Mouse (Mus musculus): ENCODE results near the gene Pik3ap1. TPM values are rescaled to one million over a fixed set of nuclear protein-coding genes. Genes with fewer than 3 reads are reported as not detected.
A peak's percentile ranks its signal among the peaks of the same experiment; 100 is the strongest.

Pik3ap1 gene
- polyA plus RNA-seq, 1 experiment from 2014 or later, result 2.0 TPM

- peak within 1 kb of the TSS; percentile 95 for H3K4me3 ChIP-seq (ENCODE audit: low read depth, low read length)
- H3K4me2 ChIP-seq (ENCODE audit: low read length), result peak within 1 kb of the TSS; percentile 87
- WGBS, result 0% methylated on average over 31 of the region's 98 CpGs
- H3K27ac ChIP-seq (ENCODE audit: low read length), result peak within 1 kb of the TSS; percentile 97
- peak; percentile 96 for ATAC-seq
- peak within 1 kb of the TSS; percentile 80 for H3K9ac ChIP-seq (ENCODE audit: low read depth, low read length)
- no peaks in the 10 kb centered on the region for H3K27me3 ChIP-seq (ENCODE audit: control insufficient read depth, insufficient read depth, low read depth, low read length)
- no peaks in the 10 kb centered on the region for H3K9me3 ChIP-seq (replicated peaks; ENCODE audit: control insufficient read depth, low read length, poor library complexity, severe bottlenecking)
- peaks cover 36% of the 10 kb centered on the region for H3K4me1 ChIP-seq (ENCODE audit: control insufficient read depth, insufficient read depth, low read length)
- no peaks in the 10 kb centered on the region for H3K36me3 ChIP-seq (ENCODE audit: control insufficient read depth, insufficient read depth, low read length)
Measured at GRCm38 (mm10) chr19:41263630-41264295, 121.1 kb downstream of the Pik3ap1 start, which contains the start of gene Tm9sf3. Gene Tm9sf3, minus strand, starts transcription at chr19:41263997.

- no peaks in the 10 kb centered on the region for H3K27me3 ChIP-seq (ENCODE audit: control insufficient read depth, insufficient read depth, low read depth, low read length)
- no peaks in the 10 kb centered on the region for H3K36me3 ChIP-seq (ENCODE audit: control insufficient read depth, insufficient read depth, low read length)
- H3K27ac ChIP-seq (ENCODE audit: low read length), result peak overlapping the region; percentile 97
- H3K4me3 ChIP-seq (ENCODE audit: low read depth, low read length), result peak overlapping the region; percentile 95
- peak overlapping the region; percentile 80 for H3K9ac ChIP-seq (ENCODE audit: low read depth, low read length)
- peak overlapping the region; percentile 87 for H3K4me2 ChIP-seq (ENCODE audit: low read length)
- peak; percentile 86 for ATAC-seq
- H3K9me3 ChIP-seq (replicated peaks; ENCODE audit: control insufficient read depth, low read length, poor library complexity, severe bottlenecking), result no peaks in the 10 kb centered on the region
- peaks cover 36% of the 10 kb centered on the region for H3K4me1 ChIP-seq (ENCODE audit: control insufficient read depth, insufficient read depth, low read length)
- 6% methylated on average over 51 of the region's 51 CpGs for WGBS
Measured at GRCm38 (mm10) chr19:41262712-41263629, 121.9 kb downstream of the Pik3ap1 start.

- H3K36me3 ChIP-seq (ENCODE audit: control insufficient read depth, insufficient read depth, low read length), result no peaks in the 10 kb centered on the region
- no peak for ATAC-seq
- WGBS, result 89% methylated on average over 3 of the region's 3 CpGs
- no peak overlapping the region for H3K27ac ChIP-seq (ENCODE audit: low read length)
- H3K4me3 ChIP-seq (ENCODE audit: low read depth, low read length), result no peak overlapping the region
- no peaks in the 10 kb centered on the region for H3K9me3 ChIP-seq (replicated peaks; ENCODE audit: control insufficient read depth, low read length, poor library complexity, severe bottlenecking)
- H3K27me3 ChIP-seq (ENCODE audit: control insufficient read depth, insufficient read depth, low read depth, low read length), result no peaks in the 10 kb centered on the region
- H3K9ac ChIP-seq (ENCODE audit: low read depth, low read length), result no peak overlapping the region
- H3K4me1 ChIP-seq (ENCODE audit: control insufficient read depth, insufficient read depth, low read length), result peaks cover 38% of the 10 kb centered on the region
- no peak overlapping the region for H3K4me2 ChIP-seq (ENCODE audit: low read length)
Measured at GRCm38 (mm10) chr19:41260736-41261135, 124.2 kb downstream of the Pik3ap1 start.

- 77% methylated on average over 6 of the region's 6 CpGs for WGBS
- ATAC-seq, result no peak
Measured at GRCm38 (mm10) chr19:41259256-41259655, 125.6 kb downstream of the Pik3ap1 start.

DNA sequence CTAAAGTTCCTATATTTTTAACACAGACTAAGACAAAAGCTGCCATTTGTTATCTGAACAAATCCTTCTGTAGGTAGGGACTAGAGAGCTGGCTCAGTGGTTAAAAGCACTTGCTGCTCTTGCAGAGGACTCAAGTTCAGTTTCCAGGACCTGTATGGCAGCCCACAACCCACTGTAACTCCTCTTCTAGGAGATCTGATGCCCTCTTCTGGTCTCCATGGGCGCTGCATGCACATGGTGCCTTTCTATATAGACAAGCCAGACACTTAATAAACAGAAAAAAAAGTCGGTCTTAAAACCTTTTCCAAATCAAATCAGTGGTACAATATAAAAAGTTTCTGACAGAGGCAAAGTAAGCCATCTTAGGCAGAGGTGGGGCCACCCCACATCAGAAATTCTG lies 126.2 kb downstream of the Pik3ap1 start:
- peaks cover 29% of the 10 kb centered on the region for H3K4me1 ChIP-seq (ENCODE audit: control insufficient read depth, insufficient read depth, low read length)
- 42% methylated on average over 2 of the region's 2 CpGs for WGBS
- no peak overlapping the region for H3K27ac ChIP-seq (ENCODE audit: low read length)
- no peak for ATAC-seq
- H3K36me3 ChIP-seq (ENCODE audit: control insufficient read depth, insufficient read depth, low read length), result no peaks in the 10 kb centered on the region
- no peak overlapping the region for H3K4me2 ChIP-seq (ENCODE audit: low read length)
- no peak overlapping the region for H3K4me3 ChIP-seq (ENCODE audit: low read depth, low read length)
- no peaks in the 10 kb centered on the region for H3K27me3 ChIP-seq (ENCODE audit: control insufficient read depth, insufficient read depth, low read depth, low read length)
- H3K9me3 ChIP-seq (replicated peaks; ENCODE audit: control insufficient read depth, low read length, poor library complexity, severe bottlenecking), result no peaks in the 10 kb centered on the region
- no peak overlapping the region for H3K9ac ChIP-seq (ENCODE audit: low read depth, low read length)

More at GRCm38 (mm10) chr19:41259256-41259655, 125.6 kb downstream of the Pik3ap1 start:
- Histone ChIP-seq H3K4me2 (ENCODE audit: low read length) (no peak overlapping the region), H3K9me3 (replicated peaks; ENCODE audit: control insufficient read depth, low read length, poor library complexity, severe bottlenecking) (no peaks in the 10 kb centered on the region), H3K36me3 (ENCODE audit: control insufficient read depth, insufficient read depth, low read length) (no peaks in the 10 kb centered on the region), H3K4me1 (ENCODE audit: control insufficient read depth, insufficient read depth, low read length) (peaks cover 29% of the 10 kb centered on the region), H3K27ac (ENCODE audit: low read length) (no peak overlapping the region), H3K27me3 (ENCODE audit: control insufficient read depth, insufficient read depth, low read depth, low read length) (no peaks in the 10 kb centered on the region), H3K4me3 (ENCODE audit: low read depth, low read length) (no peak overlapping the region), H3K9ac (ENCODE audit: low read depth, low read length) (no peak overlapping the region)

DNA sequence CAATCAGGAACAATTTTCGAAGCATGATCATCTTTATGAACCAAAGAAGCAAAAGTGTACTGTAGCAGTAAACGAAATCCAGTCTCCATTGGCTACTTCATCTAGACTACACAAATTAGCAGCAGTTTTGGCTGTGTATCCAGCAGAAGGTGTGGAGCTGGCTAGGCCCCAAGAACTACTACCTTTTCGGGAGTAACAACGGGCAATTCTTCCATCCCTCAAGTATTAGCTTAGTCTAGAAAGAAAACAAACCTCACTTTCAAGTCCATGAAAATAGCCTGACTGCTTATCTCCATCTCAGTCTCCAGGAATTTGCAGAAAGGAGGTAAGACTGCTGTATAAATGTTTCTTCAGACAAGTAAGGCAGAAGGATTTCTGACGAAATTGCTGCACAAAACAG lies 130.3 kb downstream of the Pik3ap1 start:
- 87% methylated on average over 5 of the region's 5 CpGs for WGBS
- Histone ChIP-seq H3K27ac (ENCODE audit: low read length) (no peak overlapping the region), H3K4me3 (ENCODE audit: low read depth, low read length) (no peak overlapping the region), H3K36me3 (ENCODE audit: control insufficient read depth, insufficient read depth, low read length) (no peaks in the 10 kb centered on the region), H3K4me1 (ENCODE audit: control insufficient read depth, insufficient read depth, low read length) (0 out of 2 replicates have a peak, but pooled peaks cover 4% of the 10 kb centered on the region), H3K4me2 (ENCODE audit: low read length) (no peak overlapping the region), H3K9me3 (replicated peaks; ENCODE audit: control insufficient read depth, low read length, poor library complexity, severe bottlenecking) (no peaks in the 10 kb centered on the region), H3K27me3 (ENCODE audit: control insufficient read depth, insufficient read depth, low read depth, low read length) (no peaks in the 10 kb centered on the region), H3K9ac (ENCODE audit: low read depth, low read length) (no peak overlapping the region)
- no peak for ATAC-seq

DNA sequence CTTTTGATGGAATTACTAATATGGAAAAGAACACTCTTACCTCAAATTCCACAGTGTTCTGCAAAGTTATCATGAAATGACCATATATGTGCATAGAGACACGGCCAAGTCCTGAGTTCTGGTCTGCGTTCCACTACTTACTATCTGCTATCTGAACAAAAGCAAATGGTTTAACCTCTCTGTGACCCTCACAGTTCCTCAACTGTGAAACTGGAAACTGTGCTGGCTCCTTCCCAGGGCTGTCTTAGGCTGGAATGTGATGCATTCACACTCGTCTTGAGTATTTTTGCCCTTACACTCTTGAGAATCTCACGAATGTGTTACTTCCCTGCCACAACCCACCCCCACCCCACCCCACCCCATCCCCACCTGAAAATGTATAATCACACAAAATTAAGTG lies 135.9 kb downstream of the Pik3ap1 start:
- Histone ChIP-seq H3K36me3 (ENCODE audit: control insufficient read depth, insufficient read depth, low read length) (peaks cover 3% of the 10 kb centered on the region), H3K4me2 (ENCODE audit: low read length) (no peak overlapping the region), H3K27me3 (ENCODE audit: control insufficient read depth, insufficient read depth, low read depth, low read length) (no peaks in the 10 kb centered on the region), H3K4me1 (ENCODE audit: control insufficient read depth, insufficient read depth, low read length) (no peaks in the 10 kb centered on the region), H3K27ac (ENCODE audit: low read length) (no peak overlapping the region), H3K9me3 (replicated peaks; ENCODE audit: control insufficient read depth, low read length, poor library complexity, severe bottlenecking) (no peaks in the 10 kb centered on the region), H3K9ac (ENCODE audit: low read depth, low read length) (no peak overlapping the region), H3K4me3 (ENCODE audit: low read depth, low read length) (no peak overlapping the region)
- no peak for ATAC-seq
- WGBS, result 86% methylated on average over 4 of the region's 4 CpGs

- Histone ChIP-seq H3K4me2 (ENCODE audit: low read length) (no peak overlapping the region), H3K4me1 (ENCODE audit: control insufficient read depth, insufficient read depth, low read length) (no peaks in the 10 kb centered on the region), H3K4me3 (ENCODE audit: low read depth, low read length) (no peak overlapping the region), H3K27ac (ENCODE audit: low read length) (no peak overlapping the region), H3K36me3 (ENCODE audit: control insufficient read depth, insufficient read depth, low read length) (peaks cover 3% of the 10 kb centered on the region), H3K27me3 (ENCODE audit: control insufficient read depth, insufficient read depth, low read depth, low read length) (no peaks in the 10 kb centered on the region), H3K9ac (ENCODE audit: low read depth, low read length) (no peak overlapping the region), H3K9me3 (replicated peaks; ENCODE audit: control insufficient read depth, low read length, poor library complexity, severe bottlenecking) (no peaks in the 10 kb centered on the region)
- WGBS, result 93% methylated on average over 3 of the region's 3 CpGs
- ATAC-seq, result no peak
Measured at GRCm38 (mm10) chr19:41248271-41248670, 136.6 kb downstream of the Pik3ap1 start.

DNA sequence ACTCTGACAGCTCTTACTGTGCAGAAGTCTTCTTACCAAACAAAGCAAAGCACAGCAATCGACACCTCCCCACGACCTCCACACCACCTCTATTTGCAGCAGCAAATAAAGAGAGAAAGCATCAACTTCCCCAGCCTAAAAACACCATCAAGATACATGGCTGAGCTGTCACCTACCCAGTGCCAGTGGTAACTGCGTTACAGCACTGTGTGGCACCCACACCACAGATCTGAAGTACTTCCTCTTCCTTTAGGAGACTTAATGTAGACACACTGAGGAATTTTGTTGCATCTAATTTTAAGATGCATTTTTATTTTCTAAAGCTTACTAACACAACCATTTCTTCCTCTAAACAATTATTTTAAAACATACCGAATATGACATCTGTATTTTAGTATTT lies 138.6 kb downstream of the Pik3ap1 start:
- Histone ChIP-seq H3K9me3 (replicated peaks; ENCODE audit: control insufficient read depth, low read length, poor library complexity, severe bottlenecking) (no peaks in the 10 kb centered on the region), H3K27ac (ENCODE audit: low read length) (no peak overlapping the region), H3K4me2 (ENCODE audit: low read length) (no peak overlapping the region), H3K27me3 (ENCODE audit: control insufficient read depth, insufficient read depth, low read depth, low read length) (no peaks in the 10 kb centered on the region), H3K9ac (ENCODE audit: low read depth, low read length) (no peak overlapping the region), H3K36me3 (ENCODE audit: control insufficient read depth, insufficient read depth, low read length) (peaks cover 3% of the 10 kb centered on the region), H3K4me1 (ENCODE audit: control insufficient read depth, insufficient read depth, low read length) (no peaks in the 10 kb centered on the region), H3K4me3 (ENCODE audit: low read depth, low read length) (no peak overlapping the region)
- no peak for ATAC-seq
- WGBS, result 82% methylated on average over 4 of the region's 4 CpGs
